Mouse (Mus musculus) G1E (cell line): ENCODE data around the gene Mdm4.

Experiments
- CTCF ChIP-seq: IDR thresholded peaks from 2 replicates; pipeline ENCODE4 v1.5.1; 2012; ENCODE audit warnings: low read depth, low read length, inconsistent platforms, mixed read lengths
- GATA1 ChIP-seq: IDR thresholded peaks from 2 replicates; pipeline ENCODE4 v1.6.1; 2012; ENCODE audit warnings: borderline replicate concordance, low read length, inconsistent platforms, mixed read lengths
- GATA2 ChIP-seq: IDR thresholded peaks from 2 replicates; pipeline ENCODE4 v1.6.1; 2012; ENCODE audit warnings: low read depth, low read length, inconsistent platforms, borderline replicate concordance
- POLR2AphosphoS5 ChIP-seq: IDR thresholded peaks from 2 replicates; pipeline ENCODE4 v1.6.1; 2012; ENCODE audit warnings: low read depth, low read length, inconsistent platforms; ENCODE audit not compliant: insufficient replicate concordance
- TAL1 ChIP-seq: conservative IDR thresholded peaks from 2 replicates; pipeline ENCODE4 v1.6.1; 2012; ENCODE audit warnings: low read depth, low read length, inconsistent platforms, mixed read lengths

- TF ChIP-seq CTCF (no peak), TAL1 (no peak), GATA1 (no peak), GATA2 (no peak), POLR2AphosphoS5 (no peak)
These were observed 82.5 kb downstream of the Mdm4 start for GRCm38 (mm10) chr1:132947811-132948210.
